Mouse (Mus musculus): Measurements from ENCODE around the gene Neo1. TPM values are rescaled to one million over a fixed set of nuclear protein-coding genes. Genes with fewer than 3 reads are reported as not detected.

Gene Neo1
- polyA plus RNA-seq, 1 experiment, result 17.5 TPM

GRCm38 (mm10) chr9:59062409-59062808, 26.2 kb upstream of the Neo1 start:
- H3K27me3 ChIP-seq (ENCODE audit: control insufficient read depth, insufficient read depth, low read length), result no peaks in the 10 kb centered on the region
- H3K27ac ChIP-seq (ENCODE audit: control insufficient read depth, insufficient read depth, low read depth, low read length), result no peak overlapping the region
- H3K36me3 ChIP-seq (ENCODE audit: control insufficient read depth, insufficient read depth, low read length), result no peaks in the 10 kb centered on the region
- no peak overlapping the region for H3K4me3 ChIP-seq (ENCODE audit: control insufficient read depth, low read depth, low read length)
- no peak for TF ChIP-seq CTCF (IDR thresholded peaks at IDR 0.05; ENCODE audit: control insufficient read depth, insufficient read depth, insufficient replicate concordance, low read depth, low read length)
- peak; percentile 22; the same call in 1 of the 2 replicates for TF ChIP-seq POLR2A (IDR thresholded peaks at IDR 0.05; ENCODE audit: control insufficient read depth, low read depth, low read length)
- H3K4me1 ChIP-seq (ENCODE audit: control insufficient read depth, insufficient read depth, low read length), result no peaks in the 10 kb centered on the region; the same call in 1 of the 2 replicates

GRCm38 (mm10) chr9:59060026-59060605, 23.9 kb upstream of the Neo1 start:
- Histone ChIP-seq H3K36me3 (ENCODE audit: control insufficient read depth, insufficient read depth, low read length) (no peaks in the 10 kb centered on the region), H3K27me3 (ENCODE audit: control insufficient read depth, insufficient read depth, low read length) (no peaks in the 10 kb centered on the region), H3K27ac (ENCODE audit: control insufficient read depth, insufficient read depth, low read depth, low read length) (no peak overlapping the region), H3K4me1 (ENCODE audit: control insufficient read depth, insufficient read depth, low read length) (no peaks in the 10 kb centered on the region; the same call in 1 of the 2 replicates), H3K4me3 (ENCODE audit: control insufficient read depth, low read depth, low read length) (no peak overlapping the region)
- TF ChIP-seq POLR2A (IDR thresholded peaks at IDR 0.05; ENCODE audit: control insufficient read depth, low read depth, low read length), result no peak
- TF ChIP-seq CTCF (IDR thresholded peaks at IDR 0.05; ENCODE audit: control insufficient read depth, insufficient read depth, insufficient replicate concordance, low read depth, low read length), result no peak

- TF ChIP-seq POLR2A (IDR thresholded peaks at IDR 0.05; ENCODE audit: control insufficient read depth, low read depth, low read length) (no peak), CTCF (IDR thresholded peaks at IDR 0.05; ENCODE audit: control insufficient read depth, insufficient read depth, insufficient replicate concordance, low read depth, low read length) (no peak)
- Histone ChIP-seq H3K27ac (ENCODE audit: control insufficient read depth, insufficient read depth, low read depth, low read length) (no peak overlapping the region), H3K4me3 (ENCODE audit: control insufficient read depth, low read depth, low read length) (no peak overlapping the region), H3K36me3 (ENCODE audit: control insufficient read depth, insufficient read depth, low read length) (no peaks in the 10 kb centered on the region), H3K4me1 (ENCODE audit: control insufficient read depth, insufficient read depth, low read length) (no peaks in the 10 kb centered on the region; the same call in 1 of the 2 replicates), H3K27me3 (ENCODE audit: control insufficient read depth, insufficient read depth, low read length) (no peaks in the 10 kb centered on the region)
Measured at GRCm38 (mm10) chr9:59059158-59059557, 22.9 kb upstream of the Neo1 start.

- no peak for TF ChIP-seq POLR2A (IDR thresholded peaks at IDR 0.05; ENCODE audit: control insufficient read depth, low read depth, low read length)
- TF ChIP-seq CTCF (IDR thresholded peaks at IDR 0.05; ENCODE audit: control insufficient read depth, insufficient read depth, insufficient replicate concordance, low read depth, low read length), result no peak
- no peaks in the 10 kb centered on the region for H3K27me3 ChIP-seq (ENCODE audit: control insufficient read depth, insufficient read depth, low read length)
- no peaks in the 10 kb centered on the region; the same call in 1 of the 2 replicates for H3K4me1 ChIP-seq (ENCODE audit: control insufficient read depth, insufficient read depth, low read length)
- no peak overlapping the region for H3K27ac ChIP-seq (ENCODE audit: control insufficient read depth, insufficient read depth, low read depth, low read length)
- no peaks in the 10 kb centered on the region for H3K36me3 ChIP-seq (ENCODE audit: control insufficient read depth, insufficient read depth, low read length)
- H3K4me3 ChIP-seq (ENCODE audit: control insufficient read depth, low read depth, low read length), result no peak overlapping the region
Measured at GRCm38 (mm10) chr9:59058060-59058459, 21.8 kb upstream of the Neo1 start.

- Histone ChIP-seq H3K36me3 (ENCODE audit: control insufficient read depth, insufficient read depth, low read length) (no peaks in the 10 kb centered on the region), H3K4me1 (ENCODE audit: control insufficient read depth, insufficient read depth, low read length) (no peaks in the 10 kb centered on the region), H3K27ac (ENCODE audit: control insufficient read depth, insufficient read depth, low read depth, low read length) (peak overlapping the region; percentile 30; the same call in 1 of the 2 replicates), H3K4me3 (ENCODE audit: control insufficient read depth, low read depth, low read length) (no peak overlapping the region; the same call in 1 of the 2 replicates), H3K27me3 (ENCODE audit: control insufficient read depth, insufficient read depth, low read length) (no peaks in the 10 kb centered on the region)
- TF ChIP-seq CTCF (IDR thresholded peaks at IDR 0.05; ENCODE audit: control insufficient read depth, insufficient read depth, insufficient replicate concordance, low read depth, low read length) (no peak), POLR2A (IDR thresholded peaks at IDR 0.05; ENCODE audit: control insufficient read depth, low read depth, low read length) (no peak)
Measured at GRCm38 (mm10) chr9:59056281-59056680, 20.0 kb upstream of the Neo1 start.

GRCm38 (mm10) chr9:59041805-59042204, 5.6 kb upstream of the Neo1 start:
- TF ChIP-seq POLR2A (IDR thresholded peaks at IDR 0.05; ENCODE audit: control insufficient read depth, low read depth, low read length), result no peak
- TF ChIP-seq CTCF (IDR thresholded peaks at IDR 0.05; ENCODE audit: control insufficient read depth, insufficient read depth, insufficient replicate concordance, low read depth, low read length), result no peak
- H3K4me3 ChIP-seq (ENCODE audit: control insufficient read depth, low read depth, low read length), result no peak overlapping the region
- no peaks in the 10 kb centered on the region for H3K4me1 ChIP-seq (ENCODE audit: control insufficient read depth, insufficient read depth, low read length)
- no peak overlapping the region for H3K27ac ChIP-seq (ENCODE audit: control insufficient read depth, insufficient read depth, low read depth, low read length)
- no peaks in the 10 kb centered on the region for H3K36me3 ChIP-seq (ENCODE audit: control insufficient read depth, insufficient read depth, low read length)
- H3K27me3 ChIP-seq (ENCODE audit: control insufficient read depth, insufficient read depth, low read length), result no peaks in the 10 kb centered on the region

- TF ChIP-seq CTCF (IDR thresholded peaks at IDR 0.05; ENCODE audit: control insufficient read depth, insufficient read depth, insufficient replicate concordance, low read depth, low read length) (no peak), POLR2A (IDR thresholded peaks at IDR 0.05; ENCODE audit: control insufficient read depth, low read depth, low read length) (peak; percentile 37; the same call in 1 of the 2 replicates)
- Histone ChIP-seq H3K4me1 (ENCODE audit: control insufficient read depth, insufficient read depth, low read length) (peaks cover 5% of the 10 kb centered on the region), H3K4me3 (ENCODE audit: control insufficient read depth, low read depth, low read length) (peak overlapping the region; percentile 69), H3K27ac (ENCODE audit: control insufficient read depth, insufficient read depth, low read depth, low read length) (peak overlapping the region; percentile 83), H3K27me3 (ENCODE audit: control insufficient read depth, insufficient read depth, low read length) (no peaks in the 10 kb centered on the region), H3K36me3 (ENCODE audit: control insufficient read depth, insufficient read depth, low read length) (no peaks in the 10 kb centered on the region)
Measured at GRCm38 (mm10) chr9:59036732-59037341, 596 bp upstream of the Neo1 start.
